Mouse (Mus musculus) stomach, embryonic 16.5 days (tissue): Measurements from ENCODE around the gene Cox20. TPM values are rescaled to one million over a fixed set of nuclear protein-coding genes. Genes with fewer than 3 reads are reported as not detected.
A peak's percentile ranks its signal among the peaks of the same experiment; 100 is the strongest.
"Not testable (repeated sequence)": the region's sequence is repeated elsewhere in the genome, so short reads cannot be mapped to it uniquely, and the experiment has no call there.

Experiments used
- ATAC-seq: fragments of 200-750 bp; cut with Nextera tagmentation; 2 replicates; pipeline ENCODE4 v1.8.0; 2017; ENCODE audit warnings: moderate number of reproducible peaks, moderate TSS enrichment; ENCODE audit not compliant: insufficient read depth, low FRiP score
- H3K27ac ChIP-seq: fragments of 300-500 bp; sonication (generic); 2 replicates; pipeline ENCODE4 v1.5.1; 2014; ENCODE audit warnings: low read length
- H3K27me3 ChIP-seq: fragments of 300-500 bp; sonication (generic); 2 replicates; pipeline ENCODE4 v1.6.1; 2014; ENCODE audit warnings: low read length, control low read depth, mixed read lengths; ENCODE audit not compliant: control insufficient read depth, insufficient read depth
- H3K36me3 ChIP-seq: fragments of 300-500 bp; sonication (generic); 2 replicates; pipeline ENCODE4 v1.6.1; 2014; ENCODE audit warnings: low read length; ENCODE audit not compliant: control insufficient read depth, insufficient read depth
- H3K4me1 ChIP-seq: fragments of 300-500 bp; sonication (generic); 2 replicates; pipeline ENCODE4 v1.6.1; 2014; ENCODE audit warnings: low read length, control low read depth, mixed read lengths; ENCODE audit not compliant: control insufficient read depth, insufficient read depth
- H3K4me2 ChIP-seq: fragments of 300-500 bp; sonication (generic); 2 replicates; pipeline ENCODE4 v1.6.1; 2014; ENCODE audit warnings: low read depth, low read length, mixed read lengths
- H3K4me3 ChIP-seq: fragments of 300-500 bp; sonication (generic); replicated peaks from 2 replicates; pipeline ENCODE4 v1.5.1; 2014; ENCODE audit warnings: mild to moderate bottlenecking, low read length
- H3K9ac ChIP-seq: fragments of 300-500 bp; sonication (generic); 2 replicates; pipeline ENCODE4 v1.6.1; 2014; ENCODE audit warnings: low read length
- H3K9me3 ChIP-seq: fragments of 300-500 bp; sonication (generic); replicated peaks from 2 replicates; pipeline ENCODE4 v1.6.1; 2016; ENCODE audit warnings: low read length, control low read depth; ENCODE audit not compliant: control insufficient read depth
- WGBS: fragments of 180-500 bp; shearing (Covaris S2); extraction: QIAGEN DNeasy Blood & Tissue Kit; methylation state at CpG from one replicate; pipeline ENCODE4 v1.1.7; 2014; 5-methylcytosine and 5-hydroxymethylcytosine counted together
- polyA plus RNA-seq: library from polyadenylated mRNA; unstranded; fragments of >200 nt; fragmentation: Nextera tagmentation; extraction: Ambion mirVana; gene quantifications from 2 replicates; pipeline ENCODE4 v1.2.1, GENCODE M21; 2015

Gene Cox20
- polyA plus RNA-seq, 1 experiment from 2014 or later: 139 TPM

GRCm38 (mm10) chr1:178291716-178292115, 27.2 kb upstream of the Cox20 start:
- Histone ChIP-seq H3K4me1 (no peaks in the 10 kb centered on the region), H3K9ac (no peak overlapping the region), H3K36me3 (no peaks in the 10 kb centered on the region), H3K27ac (no peak overlapping the region), H3K27me3 (no peaks in the 10 kb centered on the region), H3K9me3 (no peaks in the 10 kb centered on the region), H3K4me3 (no peak overlapping the region), H3K4me2 (no peak overlapping the region)
- 78% methylated on average over 3 of the region's 3 CpGs for WGBS
- ATAC-seq: no peak

GRCm38 (mm10) chr1:178294051-178294450, 24.9 kb upstream of the Cox20 start:
- H3K9ac ChIP-seq: no peak overlapping the region

GRCm38 (mm10) chr1:178301261-178301660, 17.7 kb upstream of the Cox20 start:
- not testable (repeated sequence) for ATAC-seq, H3K4me3 ChIP-seq, H3K36me3 ChIP-seq, H3K9ac ChIP-seq, H3K27me3 ChIP-seq, H3K4me1 ChIP-seq, H3K27ac ChIP-seq, H3K9me3 ChIP-seq, H3K4me2 ChIP-seq
- WGBS: 91% methylated on average over 2 of the region's 2 CpGs

More at GRCm38 (mm10) chr1:178294051-178294450, 24.9 kb upstream of the Cox20 start:
- no peaks in the 10 kb centered on the region for H3K4me1 ChIP-seq
- H3K36me3 ChIP-seq: no peaks in the 10 kb centered on the region
- ATAC-seq: no peak
- no peak overlapping the region for H3K4me2 ChIP-seq
- WGBS: 97% methylated on average over 1 of the region's 1 CpGs
- no peak overlapping the region for H3K27ac ChIP-seq
- no peaks in the 10 kb centered on the region for H3K9me3 ChIP-seq
- no peaks in the 10 kb centered on the region for H3K27me3 ChIP-seq
- no peak overlapping the region for H3K4me3 ChIP-seq

- Histone ChIP-seq H3K27ac (no peak overlapping the region), H3K36me3 (no peaks in the 10 kb centered on the region), H3K9me3 (no peaks in the 10 kb centered on the region), H3K27me3 (no peaks in the 10 kb centered on the region), H3K4me1 (no peaks in the 10 kb centered on the region), H3K4me3 (no peak overlapping the region), H3K9ac (no peak overlapping the region), H3K4me2 (no peak overlapping the region)
- no peak for ATAC-seq
- 25% methylated on average over 3 of the region's 3 CpGs for WGBS
These were observed 15.5 kb upstream of the Cox20 start for GRCm38 (mm10) chr1:178303425-178303824.

- no peak overlapping the region for H3K27ac ChIP-seq
- H3K4me2 ChIP-seq: no peak overlapping the region
- 58% methylated on average over 2 of the region's 2 CpGs for WGBS
- H3K9me3 ChIP-seq: no peaks in the 10 kb centered on the region
- H3K4me1 ChIP-seq: no peaks in the 10 kb centered on the region
- no peaks in the 10 kb centered on the region for H3K27me3 ChIP-seq
- ATAC-seq: no peak
- no peaks in the 10 kb centered on the region for H3K36me3 ChIP-seq
- H3K9ac ChIP-seq: no peak overlapping the region
- no peak overlapping the region for H3K4me3 ChIP-seq
These were observed 9.4 kb upstream of the Cox20 start for GRCm38 (mm10) chr1:178309487-178309886.

GRCm38 (mm10) chr1:178310128-178310527, 8.8 kb upstream of the Cox20 start:
- Histone ChIP-seq H3K4me2 (no peak overlapping the region), H3K27me3 (no peaks in the 10 kb centered on the region), H3K4me1 (no peaks in the 10 kb centered on the region), H3K36me3 (no peaks in the 10 kb centered on the region), H3K9ac (no peak overlapping the region), H3K27ac (no peak overlapping the region), H3K4me3 (no peak overlapping the region), H3K9me3 (no peaks in the 10 kb centered on the region)
- WGBS: 81% methylated on average over 1 of the region's 1 CpGs
- ATAC-seq: no peak

- Histone ChIP-seq H3K27me3 (no peaks in the 10 kb centered on the region), H3K9me3 (no peaks in the 10 kb centered on the region), H3K4me2 (no peak overlapping the region), H3K9ac (no peak overlapping the region), H3K4me1 (peaks cover 3% of the 10 kb centered on the region; the same call in 1 of the 2 replicates), H3K27ac (no peak overlapping the region), H3K36me3 (no peaks in the 10 kb centered on the region), H3K4me3 (no peak overlapping the region)
- no peak for ATAC-seq
- 83% methylated on average over 1 of the region's 1 CpGs for WGBS
These were observed 5.8 kb upstream of the Cox20 start for GRCm38 (mm10) chr1:178313039-178313597.

- no peak for ATAC-seq
- Histone ChIP-seq H3K36me3 (no peaks in the 10 kb centered on the region), H3K4me1 (peaks cover 3% of the 10 kb centered on the region; the same call in 1 of the 2 replicates), H3K9ac (no peak overlapping the region), H3K27ac (no peak overlapping the region), H3K4me3 (no peak overlapping the region), H3K9me3 (no peaks in the 10 kb centered on the region), H3K27me3 (no peaks in the 10 kb centered on the region), H3K4me2 (no peak overlapping the region)
- WGBS: 85% methylated on average over 2 of the region's 2 CpGs
These were observed 4.7 kb upstream of the Cox20 start for GRCm38 (mm10) chr1:178314236-178314635.

GRCm38 (mm10) chr1:178317275-178318001, 1.5 kb upstream of the Cox20 start:
- Histone ChIP-seq H3K27ac (peak overlapping the region; percentile 100), H3K9ac (no peak overlapping the region), H3K36me3 (no peaks in the 10 kb centered on the region), H3K27me3 (no peaks in the 10 kb centered on the region), H3K4me2 (peak overlapping the region; percentile 73), H3K4me3 (peak overlapping the region; percentile 79), H3K4me1 (peaks cover 19% of the 10 kb centered on the region), H3K9me3 (no peaks in the 10 kb centered on the region)
- WGBS: 36% methylated on average over 10 of the region's 10 CpGs
- ATAC-seq: no peak
